Mouse (Mus musculus): ENCODE data around the gene Azin2.
A peak's percentile ranks its signal among the peaks of the same experiment; 100 is the strongest.

The Azin2 gene

GRCm38 (mm10) chr4:128962029-128962925, at the start of gene Azin2:
Gene Azin2 (minus strand): TSS chr4:128962442.
- peak; percentile 74 to 87 for DNase-seq (ENCODE audit: low spot score in 2 of 2)

- no peak for DNase-seq (ENCODE audit: low spot score in 2 of 2)
Observed at GRCm38 (mm10) chr4:129011604-129012121, 49.4 kb upstream of the Azin2 start.

- no peak for DNase-seq (ENCODE audit: low spot score in 2 of 2)
Observed at GRCm38 (mm10) chr4:129009521-129009920, 47.3 kb upstream of the Azin2 start.

- DNase-seq (ENCODE audit: low spot score in 2 of 2), result no peak
Observed at GRCm38 (mm10) chr4:129008672-129009071, 46.4 kb upstream of the Azin2 start.

- DNase-seq (ENCODE audit: low spot score in 2 of 2), result no peak
Observed at GRCm38 (mm10) chr4:129008006-129008519, 45.8 kb upstream of the Azin2 start.

- no peak for DNase-seq (ENCODE audit: low spot score in 2 of 2)
Observed at GRCm38 (mm10) chr4:129003720-129004119, 41.5 kb upstream of the Azin2 start.

GRCm38 (mm10) chr4:129000786-129001185, 38.5 kb upstream of the Azin2 start:
- DNase-seq (ENCODE audit: low spot score in 2 of 2), result no peak

- no peak for DNase-seq (ENCODE audit: low spot score in 2 of 2)
Observed at GRCm38 (mm10) chr4:128998401-128998800, 36.2 kb upstream of the Azin2 start.

- DNase-seq (ENCODE audit: low spot score in 2 of 2), result peak in 1 of 2 experiments; percentile 52
Observed at GRCm38 (mm10) chr4:128997258-128997657, 35.0 kb upstream of the Azin2 start.

- DNase-seq (ENCODE audit: low spot score in 2 of 2), result no peak
Observed at GRCm38 (mm10) chr4:128995238-128995637, 33.0 kb upstream of the Azin2 start.

GRCm38 (mm10) chr4:128993675-128994074, 31.4 kb upstream of the Azin2 start:
- no peak for DNase-seq (ENCODE audit: low spot score in 2 of 2)

- peak; percentile 93 to 94 for DNase-seq (ENCODE audit: low spot score in 2 of 2)
Observed at GRCm38 (mm10) chr4:128993025-128993662, 30.9 kb upstream of the Azin2 start.

- DNase-seq (ENCODE audit: low spot score in 2 of 2), result no peak
Observed at GRCm38 (mm10) chr4:128992176-128992575, 29.9 kb upstream of the Azin2 start.

- DNase-seq (ENCODE audit: low spot score in 2 of 2), result no peak
Observed at GRCm38 (mm10) chr4:128991500-128992008, 29.3 kb upstream of the Azin2 start, which contains the start of gene Ak2. Gene Ak2 (plus strand): TSS chr4:128991958.

- no peak for DNase-seq (ENCODE audit: low spot score in 2 of 2)
Observed at GRCm38 (mm10) chr4:128989678-128990077, 27.4 kb upstream of the Azin2 start.

- no peak for DNase-seq (ENCODE audit: low spot score in 2 of 2)
Observed at GRCm38 (mm10) chr4:128988911-128989310, 26.7 kb upstream of the Azin2 start.

GRCm38 (mm10) chr4:128984600-128984999, 22.4 kb upstream of the Azin2 start:
- DNase-seq (ENCODE audit: low spot score in 2 of 2), result no peak

GRCm38 (mm10) chr4:128983656-128984055, 21.4 kb upstream of the Azin2 start:
- DNase-seq (ENCODE audit: low spot score in 2 of 2), result no peak

GRCm38 (mm10) chr4:128983151-128983550, 20.9 kb upstream of the Azin2 start:
- DNase-seq (ENCODE audit: low spot score in 2 of 2), result no peak

- no peak for DNase-seq (ENCODE audit: low spot score in 2 of 2)
Observed at GRCm38 (mm10) chr4:128981833-128982180, 19.6 kb upstream of the Azin2 start.

GRCm38 (mm10) chr4:128980890-128981832, 18.9 kb upstream of the Azin2 start:
- peak in 1 of 2 experiments; percentile 33 for DNase-seq (ENCODE audit: low spot score in 2 of 2)
